Mouse (Mus musculus) skeletal muscle tissue, adult 2 months (tissue): ENCODE data around the gene Lpp.

Source experiments
- DNase-seq: peaks from one replicate; pipeline ENCODE4 v3.0.0-alpha.2; 2012; ENCODE audit warnings: low read depth, low spot score

Gene Lpp

DNA sequence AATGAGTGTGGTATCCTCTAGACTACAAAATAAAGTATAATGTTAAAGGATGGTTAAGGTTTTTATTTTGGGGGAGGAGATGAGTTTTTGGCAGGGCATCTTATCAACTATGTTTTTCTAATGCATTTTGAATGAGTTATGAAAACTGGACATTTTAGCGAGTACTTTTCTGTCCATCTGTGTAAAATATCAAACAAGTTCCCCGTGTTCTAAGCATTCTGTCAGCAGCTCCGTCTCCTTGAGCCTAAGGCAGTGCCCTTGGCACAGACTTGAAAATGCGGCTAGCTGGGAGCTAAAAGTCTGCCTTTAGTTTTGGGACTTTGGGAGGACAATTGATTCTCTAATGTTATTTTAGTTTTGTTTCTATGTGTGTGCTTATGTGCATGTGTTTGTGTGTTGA, 165.2 kb downstream of the Lpp start:
- no peak for DNase-seq

DNA sequence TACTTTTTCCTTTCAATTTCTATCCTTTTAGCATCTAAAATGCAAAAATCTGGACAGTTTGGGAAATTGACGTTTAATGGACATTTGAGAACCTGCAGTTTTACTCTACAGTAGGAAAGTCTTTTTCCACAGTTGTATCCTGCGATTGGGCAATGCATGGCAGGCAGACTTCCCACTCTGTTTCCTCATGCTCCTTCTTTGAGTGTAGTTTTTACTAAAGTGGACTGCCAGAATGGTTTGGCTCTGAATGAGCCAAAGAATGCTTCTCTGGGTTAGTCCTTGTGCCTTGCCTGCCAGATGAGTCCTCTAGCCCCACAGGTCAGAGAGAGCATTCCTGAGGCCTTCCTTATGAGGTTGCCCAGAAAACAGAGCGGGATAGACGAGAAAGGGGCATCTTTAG, 166.5 kb downstream of the Lpp start:
- peak; percentile 61 for DNase-seq

DNA sequence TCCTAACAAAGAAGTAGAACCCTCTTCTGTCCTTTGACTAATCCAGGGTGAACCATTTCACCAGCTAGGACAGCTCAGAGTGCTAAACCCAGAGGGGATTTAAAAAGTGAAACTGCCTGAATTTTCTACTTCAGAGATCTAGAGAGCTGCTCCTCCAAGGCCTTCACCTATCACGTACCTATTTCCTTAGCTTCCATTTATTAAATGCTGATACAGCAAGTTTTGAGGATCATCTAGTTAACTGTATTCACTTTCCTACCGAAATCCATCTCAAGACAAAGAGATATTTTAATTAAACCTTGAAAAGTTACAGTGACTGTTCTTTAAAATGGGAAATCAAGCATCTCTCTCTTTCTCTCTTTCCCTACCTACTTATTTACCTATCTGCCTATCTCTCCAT, 167.7 kb downstream of the Lpp start:
- no peak for DNase-seq

DNA sequence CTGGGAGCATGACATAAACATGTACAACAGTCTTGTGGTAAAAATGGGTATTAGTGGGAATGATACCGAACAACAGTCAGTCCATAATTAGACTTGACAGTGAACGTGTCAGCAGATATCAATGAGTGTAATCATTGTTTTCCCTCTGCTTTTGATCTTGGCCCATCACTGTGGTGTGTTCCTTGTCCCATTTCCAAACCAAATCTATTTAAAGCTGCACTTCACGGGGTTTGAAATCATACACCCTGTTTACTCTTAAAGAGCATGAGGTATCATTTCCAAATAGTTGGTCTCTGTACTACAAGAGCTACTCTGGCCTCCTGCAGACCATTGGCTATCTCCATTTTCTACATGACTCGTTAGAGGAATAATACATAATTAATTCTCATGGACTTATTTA, 168.3 kb downstream of the Lpp start:
- peak; percentile 79 for DNase-seq

GRCm38 (mm10) chr16:24565311-24565710, 172.0 kb downstream of the Lpp start:
- DNase-seq, result no peak

DNA sequence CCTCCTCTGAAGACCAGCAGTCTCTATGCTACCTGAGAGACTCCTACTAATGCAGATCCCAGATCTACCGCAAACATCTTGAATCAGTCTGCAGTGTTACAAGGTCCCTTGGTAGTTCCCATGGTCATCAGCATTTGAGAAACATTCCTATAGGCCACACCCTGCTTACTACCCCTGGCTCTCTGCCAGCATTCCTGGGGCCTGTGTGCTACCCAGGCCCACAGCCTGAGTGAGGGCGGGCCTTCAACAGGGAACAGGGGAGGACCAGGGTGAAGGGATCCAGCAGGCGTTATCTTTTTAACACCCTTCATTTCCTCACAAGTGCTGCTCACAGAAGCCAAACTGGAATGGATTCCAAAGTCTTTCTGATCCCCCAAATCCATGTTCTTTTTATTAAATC, 173.0 kb downstream of the Lpp start:
- DNase-seq, result peak; percentile 49

DNA sequence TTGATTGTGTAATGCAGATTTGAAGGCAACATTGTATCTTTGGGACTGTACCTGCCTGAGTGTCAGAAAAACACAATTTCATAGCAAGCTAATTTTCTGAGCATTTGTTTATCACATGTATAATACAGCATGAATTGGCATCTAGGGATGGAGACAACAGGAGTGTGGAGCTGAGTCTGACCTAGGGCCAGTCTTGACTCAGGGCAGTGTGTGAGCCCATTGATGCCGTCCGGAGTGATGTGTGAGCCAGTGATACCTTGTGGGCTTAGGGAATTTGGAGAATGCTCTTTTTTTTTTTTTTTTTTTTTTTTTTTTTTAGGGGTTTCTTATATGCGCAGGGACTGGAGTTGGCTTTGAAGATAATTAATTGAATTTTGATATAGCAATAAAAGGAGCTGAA, 174.3 kb downstream of the Lpp start:
- DNase-seq, result no peak

- DNase-seq, result no peak
Measured at GRCm38 (mm10) chr16:24568061-24568460, 174.8 kb downstream of the Lpp start.

DNA sequence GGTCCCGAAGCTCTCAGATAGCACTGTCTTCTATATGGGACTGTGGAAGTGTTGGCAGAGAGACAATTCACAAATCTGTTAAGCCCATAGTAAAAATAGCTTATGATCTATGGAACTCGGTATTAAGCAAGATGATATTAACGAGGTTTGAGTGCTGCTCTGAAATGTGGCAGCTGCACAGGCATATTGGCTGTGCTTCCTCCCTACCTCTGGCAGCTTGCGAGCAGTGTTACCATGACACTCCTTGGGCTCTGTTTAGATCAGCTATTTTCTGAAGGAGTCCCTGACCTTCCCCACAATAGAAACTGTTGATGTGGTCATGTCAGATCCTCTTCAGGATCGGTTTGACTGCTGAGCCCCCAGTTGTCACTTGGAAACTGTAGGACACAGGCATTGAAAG, 176.4 kb downstream of the Lpp start:
- peak; percentile 94 for DNase-seq

DNA sequence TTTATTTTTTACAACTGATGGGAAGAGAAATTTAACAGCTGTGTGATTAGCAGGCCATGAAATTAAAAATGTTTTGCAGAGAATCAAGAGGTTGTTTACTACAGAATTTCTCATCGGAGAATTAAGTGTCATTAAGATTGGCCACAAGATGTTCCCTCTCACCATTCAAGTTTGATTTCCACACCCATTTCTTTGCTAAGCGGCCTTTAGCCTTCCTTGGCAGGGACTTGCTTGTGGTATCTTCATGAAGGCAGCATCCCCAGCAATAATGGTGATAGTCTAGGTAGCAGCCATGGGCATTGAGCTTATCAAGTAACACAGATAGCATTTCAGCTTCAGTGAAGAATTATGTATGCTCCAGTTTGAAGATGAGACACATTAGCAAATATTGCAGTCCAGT, 183.7 kb downstream of the Lpp start:
- no peak for DNase-seq

DNA sequence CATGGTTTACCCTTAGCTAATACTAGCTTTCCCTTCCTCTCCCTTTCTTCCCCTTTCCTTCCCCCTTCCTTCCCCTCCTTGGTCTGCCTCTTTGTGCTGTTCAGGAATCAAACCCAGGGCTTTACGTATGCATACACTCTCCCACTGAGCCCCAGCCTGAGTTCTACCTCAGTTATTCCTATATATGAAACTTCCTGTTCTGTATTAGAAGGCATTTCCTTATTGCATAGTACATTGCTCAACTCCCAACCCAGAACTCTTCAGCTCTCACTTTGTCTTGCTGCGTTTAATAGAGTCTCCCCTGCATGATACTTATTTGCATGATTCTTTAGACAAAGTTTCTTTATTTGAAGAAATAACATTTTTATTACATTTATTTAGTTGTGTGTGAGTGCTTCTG, 184.5 kb downstream of the Lpp start:
- DNase-seq, result no peak

GRCm38 (mm10) chr16:24582847-24583246, 189.5 kb downstream of the Lpp start:
- no peak for DNase-seq

GRCm38 (mm10) chr16:24593535-24593934, 200.2 kb downstream of the Lpp start:
- DNase-seq, result peak; percentile 29

GRCm38 (mm10) chr16:24594508-24594907, 201.2 kb downstream of the Lpp start:
- DNase-seq, result no peak

DNA sequence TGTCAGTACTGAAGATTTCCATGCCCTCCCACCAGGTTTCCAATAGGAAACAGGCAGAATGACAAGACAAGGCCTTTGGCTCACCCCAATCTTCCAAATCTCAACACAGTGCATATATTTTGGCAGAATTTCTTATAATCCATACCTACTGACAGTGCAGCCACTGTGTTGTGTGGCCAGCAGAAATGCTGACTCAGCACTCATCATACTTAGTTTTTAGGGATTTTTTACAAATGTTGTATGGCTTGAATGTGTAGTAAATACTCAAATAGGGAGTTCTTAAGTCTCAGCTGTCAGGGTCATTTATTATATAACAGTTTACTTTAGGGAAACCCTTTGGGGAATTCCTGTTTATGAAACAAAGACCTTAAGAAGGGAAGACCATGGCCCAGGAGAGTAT, 202.2 kb downstream of the Lpp start:
- DNase-seq, result no peak

DNA sequence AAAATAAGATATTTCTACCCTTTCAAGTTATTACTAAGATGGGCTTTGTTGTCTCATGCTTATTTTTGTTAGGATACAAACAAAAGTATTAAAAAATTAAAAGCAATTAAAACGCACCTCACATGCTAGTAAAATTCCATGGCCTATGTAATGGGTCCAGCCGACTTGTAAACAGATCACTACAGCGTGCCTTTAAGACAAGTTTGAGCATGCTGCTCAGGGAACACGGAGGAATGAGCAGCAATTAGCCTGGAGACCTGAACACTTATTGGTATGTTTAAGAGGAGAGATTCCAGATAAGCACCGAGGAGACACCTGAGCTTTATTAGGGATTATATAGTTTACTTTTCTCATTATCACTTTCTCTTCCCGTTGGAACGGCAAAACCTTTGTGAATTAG, 205.3 kb downstream of the Lpp start:
- no peak for DNase-seq

GRCm38 (mm10) chr16:24599766-24600165, 206.5 kb downstream of the Lpp start:
- no peak for DNase-seq

DNA sequence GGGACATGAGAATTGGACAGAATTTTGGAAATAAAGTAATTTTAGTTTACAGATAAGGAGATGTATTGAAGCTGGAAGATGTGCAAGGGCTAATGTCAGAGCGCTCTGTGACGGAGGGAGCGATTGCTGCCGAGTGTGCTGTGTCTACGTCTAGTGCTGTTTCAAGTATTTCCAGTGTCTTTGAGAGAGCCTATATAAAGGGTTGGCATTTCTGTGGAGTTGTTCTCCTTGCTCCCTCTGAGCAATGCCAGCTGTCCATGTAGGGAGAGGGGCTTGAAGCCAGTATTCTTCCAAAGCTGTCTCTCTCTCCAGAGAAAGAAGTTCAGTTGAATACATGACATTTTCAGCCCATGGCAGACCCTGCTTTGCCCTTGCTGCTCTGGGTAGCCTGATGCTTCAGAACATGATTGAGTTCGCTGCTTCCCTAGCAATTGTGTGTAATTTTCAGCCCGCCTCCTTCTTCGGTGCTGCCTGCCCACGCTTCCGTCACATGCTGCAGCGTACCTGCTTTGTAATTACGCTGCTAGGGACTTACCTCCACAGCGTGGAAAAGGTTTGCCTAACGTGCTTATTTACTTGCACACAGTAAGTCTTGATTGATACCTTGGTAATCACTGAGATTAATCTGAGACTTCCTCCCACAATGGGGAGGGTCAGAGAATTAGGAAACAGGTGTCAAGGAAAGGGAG, 207.1 kb downstream of the Lpp start:
- no peak for DNase-seq

GRCm38 (mm10) chr16:24603342-24603741, 210.0 kb downstream of the Lpp start:
- no peak for DNase-seq

DNA sequence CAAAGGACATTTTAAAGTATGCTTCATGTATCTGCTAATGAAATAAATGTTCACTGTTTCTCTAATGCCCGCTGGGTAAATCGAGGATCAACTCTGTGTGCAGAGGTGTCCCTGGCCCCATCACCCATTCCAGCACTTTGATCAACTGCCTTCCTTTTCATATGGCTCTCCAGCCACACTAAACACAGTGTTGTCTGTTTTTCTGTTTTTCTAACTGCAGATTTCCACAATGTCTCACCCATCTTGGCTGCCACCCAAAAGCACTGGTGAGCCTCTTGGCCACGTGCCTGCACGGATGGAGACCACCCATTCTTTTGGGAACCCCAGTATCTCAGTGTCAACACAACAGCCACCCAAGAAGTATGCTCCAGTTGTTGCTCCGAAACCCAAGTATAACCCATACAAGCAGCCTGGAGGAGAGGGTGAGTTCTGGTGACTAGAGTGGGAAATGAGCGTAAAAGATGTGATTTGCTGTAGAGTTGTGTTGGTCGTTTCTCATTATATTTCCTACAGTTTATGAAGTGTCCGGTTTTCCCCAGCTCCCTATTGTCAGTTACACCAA, 214.7 kb downstream of the Lpp start:
- DNase-seq, result no peak

GRCm38 (mm10) chr16:24619458-24619857, 226.2 kb downstream of the Lpp start:
- no peak for DNase-seq

- peak; percentile 19 for DNase-seq
Measured at GRCm38 (mm10) chr16:24620021-24620420, 226.7 kb downstream of the Lpp start.

DNA sequence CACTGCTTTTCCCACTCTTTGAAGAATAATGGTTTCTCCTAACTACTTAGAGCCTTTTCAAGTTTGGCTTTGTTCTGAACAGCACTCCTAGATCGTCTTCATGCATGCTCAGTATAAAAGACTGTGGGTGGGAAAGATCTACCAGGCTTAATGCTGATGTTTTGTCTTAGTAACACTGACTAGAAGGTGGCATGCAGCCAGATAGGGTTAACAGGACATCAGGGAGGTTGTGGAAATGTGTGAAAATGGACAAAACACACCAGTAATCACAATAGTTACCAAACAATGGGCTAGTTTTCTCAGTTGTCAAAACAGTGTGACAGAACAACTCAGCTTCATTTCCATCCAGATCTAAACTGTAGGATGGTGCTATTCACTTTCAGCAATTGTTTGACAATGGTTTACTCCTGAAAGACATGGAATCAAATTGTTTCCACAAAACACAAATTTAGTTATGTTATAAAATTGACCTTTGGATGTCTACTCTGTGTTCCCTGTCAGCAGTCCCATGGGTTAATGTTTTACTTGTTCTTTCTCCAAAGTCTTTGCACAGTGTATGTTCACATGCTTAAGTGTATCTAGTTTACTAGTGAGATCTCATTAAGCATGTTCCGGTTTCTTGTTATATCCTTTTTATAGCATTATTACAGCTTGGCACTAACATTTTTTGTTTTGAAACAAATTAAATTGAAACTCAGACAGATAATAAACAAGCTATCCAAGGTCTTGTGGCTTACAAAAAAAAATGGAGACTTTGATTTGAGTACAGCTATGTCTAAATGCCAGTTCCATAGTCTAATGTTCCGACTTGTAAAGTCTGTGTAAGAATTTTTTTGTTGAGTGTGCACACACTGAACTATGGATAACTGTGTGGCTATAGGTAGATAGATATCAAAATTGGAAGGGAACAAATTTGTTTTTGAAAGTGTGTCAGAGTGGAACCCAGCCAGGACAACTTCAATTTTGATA, 229.2 kb downstream of the Lpp start:
- DNase-seq, result no peak
